Mouse (Mus musculus) brain, adult 2 months (tissue): ENCODE measurements at regions not wholly inside any gene's neighbourhood (a gene's known extent, or its start where the extent isn't known, plus 50 kb on each side); places are given as distances from the start of the nearest gene placed in this dataset.
"Not testable (repeated sequence)": the region's sequence is repeated elsewhere in the genome, so short reads cannot be mapped to it uniquely, and the experiment has no call there.

Experiments
- DNase-seq: peaks from one replicate; pipeline ENCODE4 v3.0.0; 2011; ENCODE audit warnings: low read depth, low spot score

DNA sequence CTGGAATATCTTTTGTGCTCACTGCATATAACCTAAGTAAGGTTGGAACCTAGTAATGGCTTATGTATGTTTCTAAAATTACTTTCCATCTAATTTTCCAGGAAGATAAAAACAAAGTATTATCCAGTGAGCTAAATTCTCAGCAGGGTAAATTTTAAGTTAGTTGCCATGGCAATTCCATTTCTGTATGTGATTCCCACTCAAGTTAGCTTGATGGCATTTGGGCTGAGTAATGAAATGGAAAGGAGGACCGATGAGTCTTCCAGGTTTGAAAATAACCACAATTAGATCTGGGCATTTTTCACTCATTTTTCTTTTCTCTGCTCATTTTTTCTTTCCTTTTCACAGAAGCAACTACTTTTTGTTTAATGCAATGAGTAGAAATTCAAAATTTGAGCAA lies 398.4 kb upstream of the Gm10801 start:
- peak; percentile 79 for DNase-seq

DNA sequence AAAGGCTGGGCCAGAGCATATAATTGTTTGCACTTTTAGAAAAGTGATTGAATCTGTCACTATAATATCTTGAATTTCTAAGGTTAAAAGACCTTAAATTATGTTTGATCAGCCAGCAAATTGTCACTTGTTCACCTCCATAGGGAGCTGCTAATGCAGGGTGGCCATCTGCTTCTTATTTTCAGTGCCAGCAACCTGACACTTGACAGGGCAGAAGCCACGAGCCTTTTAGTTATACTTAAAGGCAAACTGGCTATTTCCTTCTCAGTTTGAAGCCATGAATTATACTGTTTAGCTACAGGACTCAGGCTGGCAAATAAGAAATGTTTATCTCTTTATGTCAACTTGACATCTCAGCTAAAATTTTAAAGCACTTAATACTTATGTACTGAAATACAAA lies 392.5 kb upstream of the Gm10801 start:
- peak; percentile 24 for DNase-seq

DNA sequence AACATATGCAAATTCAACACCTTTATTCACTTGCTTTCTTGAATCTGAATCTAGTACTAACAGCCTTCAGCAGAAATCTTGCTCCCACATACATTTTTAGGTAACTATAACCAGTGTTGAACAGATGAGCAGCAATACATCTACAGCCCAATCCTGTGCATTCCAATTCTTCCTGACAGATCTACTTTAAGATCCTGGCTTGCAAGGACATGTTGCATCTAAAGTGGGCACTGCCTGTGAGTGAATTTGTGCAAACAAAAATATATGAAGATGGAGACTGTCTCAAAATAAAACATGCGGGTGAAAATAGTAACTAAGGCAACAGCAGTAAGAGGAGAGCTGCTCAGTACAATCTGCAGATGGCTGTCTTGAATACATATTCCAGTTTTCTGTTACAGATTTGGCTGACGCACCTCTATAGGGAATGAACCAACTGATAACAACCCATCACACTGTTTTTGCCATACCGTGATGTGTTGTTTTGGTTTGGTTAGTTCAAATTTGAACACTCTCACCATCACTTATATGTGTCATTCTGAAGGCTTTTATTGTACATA lies 375.2 kb upstream of the Gm10801 start:
- DNase-seq = peak; percentile 75

DNA sequence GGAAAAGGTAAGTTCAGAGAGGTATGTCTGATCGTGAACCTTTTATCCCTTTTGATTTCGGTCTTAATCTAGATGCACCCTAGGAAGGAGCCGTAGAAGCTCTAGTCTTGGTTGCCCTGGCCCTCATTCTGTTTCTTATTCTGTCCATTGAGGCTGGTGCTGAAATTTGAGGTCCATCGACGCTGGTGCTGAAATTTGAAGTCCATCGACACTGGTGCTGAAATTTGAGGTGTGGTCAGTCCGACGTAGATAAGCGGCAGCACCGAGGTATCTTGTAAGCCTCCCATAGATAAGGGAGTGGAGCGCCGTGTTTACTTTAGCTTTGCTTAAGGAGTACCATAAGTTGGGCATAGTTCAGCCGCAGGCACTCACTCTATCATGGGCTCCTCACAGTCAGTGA lies 332.0 kb upstream of the Gm10801 start:
- DNase-seq = not testable (repeated sequence)

DNA sequence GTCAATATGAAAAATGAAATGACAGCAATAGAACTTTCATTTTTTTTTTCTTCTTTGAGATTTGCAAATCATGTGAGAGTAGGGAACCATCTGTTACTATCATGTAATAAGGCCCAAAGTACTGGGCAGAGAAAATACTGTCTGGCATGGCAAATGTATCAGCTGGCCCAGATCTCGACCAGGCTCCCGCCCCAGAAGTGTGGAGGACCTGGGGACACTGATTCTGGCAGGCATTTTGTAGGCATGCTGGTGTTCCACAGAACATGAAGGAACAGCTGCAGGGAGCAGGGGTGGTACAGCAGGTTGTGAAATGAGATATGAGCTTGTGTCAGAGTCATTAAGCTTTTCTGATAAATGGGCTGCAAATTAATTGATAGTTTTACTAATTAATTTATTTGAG lies 307.8 kb upstream of the Gm10801 start:
- peak; percentile 0 for DNase-seq

DNA sequence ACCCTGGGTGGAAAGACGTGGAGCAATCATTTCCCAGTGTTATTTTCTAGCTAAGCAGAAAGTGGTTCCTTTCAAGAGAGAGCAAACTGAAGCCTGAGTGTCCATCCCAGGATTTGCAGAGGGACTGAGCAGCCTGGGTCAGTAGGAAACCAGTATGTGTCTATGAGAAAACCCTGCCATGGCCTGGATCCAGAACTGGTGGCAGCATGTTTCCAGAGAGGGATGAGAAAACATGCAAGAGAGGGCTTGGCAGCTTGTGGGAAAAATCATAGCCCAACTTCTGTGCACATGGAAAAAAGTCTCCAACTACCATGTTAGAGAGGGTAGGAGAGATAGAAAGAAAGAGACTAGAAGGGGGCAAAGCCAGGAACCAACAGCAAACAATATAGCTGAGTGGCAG lies 282.8 kb upstream of the Gm10801 start:
- DNase-seq = no peak
